Mouse (Mus musculus) lung, embryonic 16.5 days (tissue): ENCODE measurements around the gene D8Ertd738e. TPM values are rescaled to one million over a fixed set of nuclear protein-coding genes. Genes with fewer than 3 reads are reported as not detected.
"Not testable (repeated sequence)": the region's sequence is repeated elsewhere in the genome, so short reads cannot be mapped to it uniquely, and the experiment has no call there.

Experiments used
- ATAC-seq: fragments of 200-750 bp; cut with Nextera tagmentation; 2 replicates; pipeline ENCODE4 v1.8.0; 2017; ENCODE audit warnings: low read depth, mild to moderate bottlenecking, moderate library complexity
- H3K27ac ChIP-seq: fragments of 300-500 bp; sonication (generic); 2 replicates; pipeline ENCODE4 v1.5.1; 2014; ENCODE audit warnings: mild to moderate bottlenecking, control low read depth, low read length
- H3K27me3 ChIP-seq: fragments of 300-500 bp; sonication (generic); 2 replicates; pipeline ENCODE4 v1.6.1; 2014; ENCODE audit warnings: low read depth, low read length, mixed read lengths; ENCODE audit not compliant: control insufficient read depth, insufficient read depth
- H3K36me3 ChIP-seq: fragments of 300-500 bp; sonication (generic); 2 replicates; pipeline ENCODE4 v1.6.1; 2014; ENCODE audit warnings: low read length; ENCODE audit not compliant: control insufficient read depth, insufficient read depth
- H3K4me1 ChIP-seq: fragments of 300-500 bp; sonication (generic); replicated peaks from 2 replicates; pipeline ENCODE4 v1.6.1; 2014; ENCODE audit warnings: low read length, mixed read lengths; ENCODE audit not compliant: control insufficient read depth, insufficient read depth
- H3K4me2 ChIP-seq: fragments of 300-500 bp; sonication (generic); 2 replicates; pipeline ENCODE4 v1.6.1; 2014; ENCODE audit warnings: low read depth, low read length, control low read depth
- H3K4me3 ChIP-seq: fragments of 300-500 bp; sonication (generic); 2 replicates; pipeline ENCODE4 v1.5.1; 2014; ENCODE audit warnings: mild to moderate bottlenecking, low read length, control low read depth
- H3K9ac ChIP-seq: fragments of 300-500 bp; sonication (generic); 2 replicates; pipeline ENCODE4 v1.6.1; 2014; ENCODE audit warnings: low read length, control low read depth
- H3K9me3 ChIP-seq: fragments of 300-500 bp; sonication (generic); 2 replicates; pipeline ENCODE4 v1.6.1; 2016; ENCODE audit warnings: low read length; ENCODE audit not compliant: control insufficient read depth
- WGBS: fragments of 180-500 bp; shearing (Covaris S2); extraction: QIAGEN DNeasy Blood & Tissue Kit; methylation state at CpG from one replicate; pipeline ENCODE4 v1.1.7; 2014; 5-methylcytosine and 5-hydroxymethylcytosine counted together
- polyA plus RNA-seq: library from polyadenylated mRNA; unstranded; fragments of >200 nt; fragmentation: Nextera tagmentation; extraction: Ambion mirVana; gene quantifications from 2 replicates; pipeline ENCODE4 v1.2.1, GENCODE M21; 2015

Gene D8Ertd738e
- 333 and 350 TPM in 2 replicates for polyA plus RNA-seq

DNA sequence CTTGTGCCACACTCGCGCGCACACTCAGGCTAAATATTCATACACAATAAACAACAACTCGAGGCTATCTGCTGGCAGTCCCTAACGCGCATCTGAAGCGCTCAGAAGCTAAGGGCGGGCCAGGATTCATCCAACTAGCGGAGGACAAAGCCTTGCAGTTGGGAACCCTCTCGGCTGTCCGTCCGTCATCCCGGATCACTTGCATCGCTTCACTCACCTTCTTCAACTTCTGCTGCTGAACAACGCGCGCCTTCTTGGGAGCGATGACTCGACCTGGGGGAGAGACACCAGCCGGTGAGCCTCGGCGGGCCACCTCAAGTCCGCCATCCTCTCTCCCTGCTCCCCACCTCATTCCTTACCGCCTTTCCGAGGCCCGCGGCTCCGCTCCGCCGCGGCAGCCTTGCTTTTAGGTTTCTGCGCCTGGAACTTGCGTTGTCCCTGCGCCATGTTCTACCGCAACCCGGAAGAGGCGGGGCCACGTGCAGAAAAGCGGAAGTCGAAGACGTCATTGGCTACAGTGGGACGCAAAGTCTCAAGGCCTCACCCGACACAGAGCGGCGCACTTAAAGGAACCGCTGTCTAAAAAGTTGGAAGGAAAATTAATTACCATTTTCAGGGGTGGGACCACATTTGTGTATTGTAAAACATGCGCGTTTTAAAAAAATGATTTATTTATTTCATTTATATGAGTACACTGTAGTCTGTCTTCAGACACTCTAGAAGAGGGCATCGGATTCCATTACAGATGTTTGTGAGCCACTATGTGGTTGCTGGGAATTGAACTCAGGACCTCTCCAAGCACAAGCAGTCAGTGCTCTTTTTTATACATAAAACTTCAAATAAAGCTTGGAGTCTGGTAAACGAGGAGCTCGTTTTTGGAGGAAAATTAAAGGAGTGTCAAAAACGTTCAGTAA is at the start of gene D8Ertd738e:
Gene D8Ertd738e (minus strand): TSS at position 463 of the 914 bp plus-strand sequence.
- peak within 1 kb of the TSS; percentile 91 for H3K4me3 ChIP-seq
- peaks cover 24% of the 10 kb centered on the region for H3K36me3 ChIP-seq
- no peaks in the 10 kb centered on the region for H3K9me3 ChIP-seq
- 0 out of 2 replicates have a peak, but pooled peaks cover 3% of the 10 kb centered on the region for H3K4me1 ChIP-seq
- peak within 1 kb of the TSS; percentile 62 for H3K4me2 ChIP-seq
- no peaks in the 10 kb centered on the region for H3K27me3 ChIP-seq
- 3% methylated on average over 52 of the region's 52 CpGs for whole genome bisulfite sequencing
- peak within 1 kb of the TSS; percentile 69 for H3K27ac ChIP-seq
- peak within 1 kb of the TSS; percentile 94 for H3K9ac ChIP-seq
- ATAC-seq, result peak; percentile 95

DNA sequence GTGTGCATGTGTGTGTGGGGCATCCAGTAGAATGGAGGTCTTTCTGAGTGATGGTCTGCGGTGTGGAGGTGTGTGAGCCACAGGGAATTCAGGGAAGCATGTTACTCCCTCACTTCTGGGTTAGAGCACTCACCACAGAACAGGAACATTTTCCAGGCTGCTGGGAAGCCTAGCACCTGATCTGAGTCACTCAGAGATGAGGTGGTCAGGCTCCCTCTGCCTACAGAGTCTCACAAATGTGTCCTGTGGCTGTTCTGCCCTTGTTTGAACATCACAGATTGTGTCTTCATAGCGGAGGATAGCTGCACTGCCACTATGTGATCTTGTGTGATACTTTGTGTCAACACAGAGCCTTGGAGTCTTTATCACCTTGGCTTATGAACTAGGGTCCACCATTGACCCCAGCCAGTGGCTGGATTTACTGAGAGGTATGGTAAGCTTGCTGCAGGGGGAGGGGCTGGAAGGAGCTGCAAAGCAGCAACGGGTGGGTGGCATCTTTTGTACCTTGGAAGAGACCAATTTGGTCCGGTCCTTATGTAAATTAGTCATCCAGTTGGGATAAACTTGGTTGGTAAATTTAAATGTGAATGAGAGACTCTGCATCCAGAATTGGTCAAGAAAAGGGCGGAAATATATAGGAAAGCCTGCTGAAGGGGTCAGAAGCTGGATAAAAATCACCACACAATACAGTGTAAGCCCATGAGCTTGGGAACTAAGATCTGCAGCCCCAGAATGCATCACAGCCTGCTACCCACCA is 47.7 kb upstream of the D8Ertd738e start:
- no peaks in the 10 kb centered on the region for H3K9me3 ChIP-seq
- H3K4me2 ChIP-seq, result no peak overlapping the region
- ATAC-seq, result no peak
- H3K4me1 ChIP-seq, result peaks cover 2% of the 10 kb centered on the region; the same call in 1 of the 2 replicates
- no peaks in the 10 kb centered on the region for H3K27me3 ChIP-seq
- H3K27ac ChIP-seq, result no peak overlapping the region
- WGBS, result 70% methylated on average over 5 of the region's 5 CpGs
- no peak overlapping the region for H3K4me3 ChIP-seq
- no peak overlapping the region for H3K9ac ChIP-seq
- H3K36me3 ChIP-seq, result no peaks in the 10 kb centered on the region

DNA sequence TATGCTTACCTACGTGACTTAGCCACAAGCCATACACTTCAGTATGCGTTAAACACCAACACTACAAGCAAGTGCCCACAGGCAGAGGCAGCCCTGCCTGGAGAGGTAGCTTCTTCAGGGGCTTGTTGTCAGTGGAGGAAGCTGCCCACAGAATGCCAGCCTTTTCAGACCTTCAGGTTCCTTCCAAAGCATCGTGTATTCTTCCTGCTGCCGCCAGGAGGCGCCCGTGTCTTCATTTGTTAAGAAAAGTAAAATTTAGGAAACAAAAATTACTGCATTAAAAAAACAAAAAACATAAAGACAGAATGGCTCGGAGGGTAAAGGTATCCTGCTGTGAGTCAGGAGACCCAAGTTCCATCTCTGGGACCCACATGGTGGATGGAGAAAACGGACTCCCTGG is 42.2 kb upstream of the D8Ertd738e start:
- H3K27ac ChIP-seq, result no peak overlapping the region
- H3K36me3 ChIP-seq, result no peaks in the 10 kb centered on the region
- WGBS, result 25% methylated on average over 8 of the region's 8 CpGs
- no peaks in the 10 kb centered on the region for H3K9me3 ChIP-seq
- no peak overlapping the region for H3K4me2 ChIP-seq
- ATAC-seq, result no peak
- no peak overlapping the region for H3K4me3 ChIP-seq
- H3K9ac ChIP-seq, result no peak overlapping the region
- no peaks in the 10 kb centered on the region for H3K4me1 ChIP-seq
- H3K27me3 ChIP-seq, result no peaks in the 10 kb centered on the region

DNA sequence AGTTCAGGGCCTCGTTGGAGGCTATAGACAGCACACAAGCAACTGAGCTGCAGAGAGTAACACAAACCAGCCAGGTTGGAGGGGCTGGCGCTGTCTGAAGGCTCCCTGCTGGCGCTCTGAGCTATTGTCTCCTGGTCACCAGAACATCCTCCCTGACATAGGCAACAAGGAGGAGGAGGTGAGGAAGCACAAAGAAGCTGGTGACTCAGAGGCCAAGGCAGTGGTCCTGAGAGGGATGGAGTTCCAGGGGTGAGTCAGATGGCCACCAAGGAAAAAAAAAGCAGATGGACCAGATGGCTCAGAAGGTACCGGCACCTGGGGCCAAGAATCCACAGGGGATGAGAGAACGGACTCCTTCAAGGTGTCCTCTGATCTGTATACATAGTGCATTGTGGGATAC is 41.6 kb upstream of the D8Ertd738e start:
- Histone ChIP-seq H3K9me3 (no peaks in the 10 kb centered on the region), H3K27me3 (no peaks in the 10 kb centered on the region), H3K9ac (no peak overlapping the region), H3K4me3 (no peak overlapping the region), H3K27ac (no peak overlapping the region), H3K4me2 (no peak overlapping the region), H3K36me3 (no peaks in the 10 kb centered on the region), H3K4me1 (no peaks in the 10 kb centered on the region)
- WGBS, result 68% methylated on average over 5 of the region's 5 CpGs
- no peak for ATAC-seq

DNA sequence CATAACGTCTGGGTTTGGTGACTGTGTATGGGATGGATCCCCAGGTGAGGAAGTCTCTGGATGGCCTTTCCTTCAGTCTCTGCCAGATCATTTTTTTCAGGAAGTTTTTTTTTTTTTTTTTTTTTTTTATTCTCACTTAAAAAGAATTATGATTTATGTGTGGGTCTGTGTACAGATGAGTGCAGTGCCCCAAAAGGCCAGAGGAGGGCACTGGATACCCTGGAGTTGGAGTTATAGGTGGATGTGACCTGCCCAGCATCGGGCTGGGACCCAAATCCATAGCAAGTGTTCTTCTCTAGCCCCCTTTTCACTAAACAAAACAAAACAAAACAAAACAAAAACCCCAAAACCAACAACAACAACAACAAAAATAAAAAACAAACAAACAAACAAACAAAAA is 39.4 kb upstream of the D8Ertd738e start:
- H3K4me3 ChIP-seq, result no peak overlapping the region
- no peak overlapping the region for H3K4me2 ChIP-seq
- peaks cover 12% of the 10 kb centered on the region for H3K4me1 ChIP-seq
- H3K9ac ChIP-seq, result no peak overlapping the region
- 63% methylated on average over 2 of the region's 2 CpGs for WGBS
- no peak for ATAC-seq
- no peaks in the 10 kb centered on the region for H3K27me3 ChIP-seq
- H3K27ac ChIP-seq, result no peak overlapping the region
- H3K9me3 ChIP-seq, result no peaks in the 10 kb centered on the region
- H3K36me3 ChIP-seq, result no peaks in the 10 kb centered on the region

DNA sequence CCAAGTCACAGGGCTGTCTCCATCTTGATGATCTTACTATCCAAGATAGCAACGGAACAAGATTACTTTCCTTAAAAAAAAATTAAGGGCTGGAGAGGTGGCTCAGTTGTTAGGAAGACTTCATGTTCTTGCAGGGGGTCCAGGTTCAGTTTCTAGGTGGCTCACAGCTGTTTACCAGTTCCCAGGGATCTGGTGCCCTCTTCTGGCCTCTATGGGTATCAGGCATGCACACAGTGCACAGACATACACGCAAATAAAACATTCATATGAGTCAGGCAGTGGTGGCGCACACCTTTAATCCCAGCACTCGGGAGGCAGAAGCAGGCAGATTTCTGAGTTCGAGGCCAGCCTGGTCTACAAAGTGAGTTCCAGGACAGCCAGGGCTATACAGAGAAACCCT is 36.1 kb upstream of the D8Ertd738e start:
- not testable (repeated sequence) for H3K36me3 ChIP-seq, H3K4me2 ChIP-seq, H3K27me3 ChIP-seq, H3K4me3 ChIP-seq, H3K9ac ChIP-seq, H3K9me3 ChIP-seq
- WGBS, result 52% methylated on average over 5 of the region's 5 CpGs
- Histone ChIP-seq H3K4me1 (peaks cover 14% of the 10 kb centered on the region), H3K27ac (0 out of 2 replicates have a peak overlapping the region, but pooled peaks have one; percentile 84)
- peak; percentile 50; the same call in 1 of the 2 replicates for ATAC-seq

DNA sequence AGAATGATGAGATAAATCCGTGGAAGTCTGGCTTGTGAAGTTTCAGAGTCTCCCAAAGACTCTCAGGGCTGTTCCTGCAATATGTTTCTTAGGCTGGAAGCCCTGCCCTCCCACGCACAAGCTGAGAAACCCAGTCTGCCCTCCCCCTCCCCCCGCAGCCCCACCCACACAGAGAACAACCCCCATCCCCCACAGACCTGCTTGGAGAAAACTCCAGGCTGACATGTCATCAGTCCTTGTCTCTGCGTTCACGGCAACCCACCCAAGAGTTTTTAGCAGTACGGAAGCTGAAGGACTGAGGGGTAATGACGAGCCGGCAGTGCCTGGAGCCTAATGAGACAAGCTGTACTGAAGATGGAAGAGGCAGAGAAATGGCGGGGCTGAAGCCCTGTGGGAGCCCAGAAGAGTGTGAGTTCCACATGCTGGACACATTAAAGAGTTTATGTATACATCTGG is 35.1 kb upstream of the D8Ertd738e start:
- peak overlapping the region; percentile 84 for H3K27ac ChIP-seq
- 6% methylated on average over 9 of the region's 9 CpGs for WGBS
- no peaks in the 10 kb centered on the region for H3K36me3 ChIP-seq
- H3K4me1 ChIP-seq, result peaks cover 14% of the 10 kb centered on the region
- ATAC-seq, result peak; percentile 69
- H3K4me2 ChIP-seq, result peak overlapping the region; percentile 52
- peak overlapping the region; percentile 36 for H3K4me3 ChIP-seq
- H3K9me3 ChIP-seq, result no peaks in the 10 kb centered on the region
- no peaks in the 10 kb centered on the region for H3K27me3 ChIP-seq
- H3K9ac ChIP-seq, result peak overlapping the region; percentile 59

DNA sequence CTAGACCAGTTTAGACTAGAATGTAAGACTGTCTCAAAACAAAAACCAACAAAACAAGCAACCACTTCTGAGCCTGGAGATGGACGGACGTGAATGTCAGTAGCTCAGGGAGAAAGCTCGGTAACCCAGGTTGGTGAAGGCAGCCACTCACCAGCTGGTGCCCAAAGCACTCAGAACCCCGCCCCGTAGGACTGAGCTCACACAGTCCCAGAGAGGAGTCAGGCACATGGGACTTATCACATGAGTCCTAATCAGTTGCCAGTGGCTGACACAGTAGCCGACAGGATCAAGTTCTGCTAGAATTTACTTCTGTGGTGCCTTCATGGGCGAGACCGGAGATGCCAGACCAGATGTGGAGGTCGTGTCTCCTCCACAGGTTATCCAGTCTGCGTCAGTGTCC is 31.3 kb upstream of the D8Ertd738e start:
- WGBS, result 62% methylated on average over 10 of the region's 10 CpGs
- no peak for ATAC-seq
- H3K9me3 ChIP-seq, result no peaks in the 10 kb centered on the region

DNA sequence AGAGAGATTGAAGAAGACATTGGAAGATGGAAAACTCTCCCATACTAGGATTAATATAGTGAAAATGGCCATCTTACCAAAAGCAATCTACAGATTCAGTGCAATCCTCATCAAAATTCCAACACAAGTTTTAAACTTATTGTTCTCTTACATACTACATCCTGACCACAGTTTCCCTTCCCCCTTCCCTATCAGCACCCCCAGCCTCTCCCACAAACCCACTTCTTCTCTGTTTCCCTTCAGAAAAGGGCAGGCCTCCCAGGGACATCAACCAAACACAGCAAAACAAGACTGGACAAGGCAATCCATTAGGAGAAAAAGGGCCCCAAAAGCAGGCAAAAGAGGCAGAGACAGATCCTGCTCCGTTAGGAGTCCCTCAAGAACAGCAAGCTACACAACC is 26.9 kb upstream of the D8Ertd738e start:
- Histone ChIP-seq H3K4me3 (no peak overlapping the region), H3K4me2 (no peak overlapping the region), H3K27ac (no peak overlapping the region), H3K27me3 (no peaks in the 10 kb centered on the region), H3K9ac (no peak overlapping the region), H3K4me1 (no peaks in the 10 kb centered on the region), H3K9me3 (no peaks in the 10 kb centered on the region), H3K36me3 (no peaks in the 10 kb centered on the region)
- ATAC-seq, result no peak
- 55% methylated on average over 1 of the region's 1 CpGs for WGBS

More for the DNA sequence above, 31.3 kb upstream of the D8Ertd738e start:
- Histone ChIP-seq H3K27ac (no peak overlapping the region), H3K4me3 (no peak overlapping the region), H3K27me3 (no peaks in the 10 kb centered on the region), H3K9ac (no peak overlapping the region), H3K4me2 (no peak overlapping the region), H3K4me1 (peaks cover 14% of the 10 kb centered on the region), H3K36me3 (no peaks in the 10 kb centered on the region)
